Mouse (Mus musculus) heart, postnatal 10 days (tissue): ENCODE data around the gene Themis2. TPM values are rescaled to one million over a fixed set of nuclear protein-coding genes. Genes with fewer than 3 reads are reported as not detected.

Source experiments
- total RNA-seq, 2 experiments: library from RNA; stranded (reverse); gene quantifications; 2 replicates each; pipeline ENCODE4 v1.2.3; 2021

Gene Themis2
- total RNA-seq, 2 experiments from 2014 or later: 2.6 to 3.3 TPM

Other genes starting within 250 kb of the Themis2 start
- 1 to 10 TPM; 1.1 to 1.7 TPM for gene Ptafr, start 232.3 kb downstream of the Themis2 start, total RNA-seq
- gene Eya3, start 157.4 kb downstream of the Themis2 start, total RNA-seq: 10 to 100 TPM; 33.4 to 41.1 TPM
- gene Xkr8, start 63.8 kb downstream of the Themis2 start, total RNA-seq: 1 to 10 TPM; 2.1 to 4.0 TPM
- gene Smpdl3b, start 39.1 kb downstream of the Themis2 start, total RNA-seq: 1 to 10 TPM; 1.2 TPM
- 10 to 100 TPM; 17.3 to 20.4 TPM for gene Rpa2, start 28.1 kb downstream of the Themis2 start, total RNA-seq
- gene Ppp1r8, start 46.8 kb upstream of the Themis2 start, total RNA-seq: 10 to 100 TPM; 24.1 to 28.0 TPM
- 10 to 100 TPM; 47.0 to 49.9 TPM for gene Stx12, start 88.1 kb upstream of the Themis2 start, total RNA-seq
- 10 to 100 TPM; 40.7 to 43.5 TPM for gene Fam76a, start 126.2 kb upstream of the Themis2 start, total RNA-seq
- gene Fgr, start 177.7 kb upstream of the Themis2 start, total RNA-seq: under 1 TPM; 0.19 to 0.40 TPM
- 10 to 100 TPM; 54.0 to 63.0 TPM for gene Ahdc1, start 214.9 kb upstream of the Themis2 start, total RNA-seq